ENCODE assay signal across 29 mouse cellular contexts in the genomic region with DNA sequence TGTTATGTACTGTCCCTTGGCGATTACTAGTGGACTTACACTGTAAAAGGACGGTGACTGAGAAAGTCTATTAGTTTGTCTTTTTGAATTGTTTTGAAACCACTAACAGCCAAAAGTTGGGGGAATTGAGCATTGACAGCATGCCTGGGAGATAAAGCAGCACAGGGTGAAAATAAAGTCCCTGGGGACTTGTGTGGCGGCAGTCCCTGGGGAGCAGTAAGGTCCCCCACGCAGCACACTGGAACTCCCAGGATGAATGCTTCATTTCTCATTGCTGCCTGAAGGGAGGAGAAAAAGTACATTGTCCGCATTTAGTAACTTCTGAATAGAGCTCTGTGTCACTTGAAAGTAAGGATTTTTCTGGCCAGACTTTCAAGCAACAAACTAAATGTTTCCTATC. TPM values are rescaled to one million over a fixed set of nuclear protein-coding genes. Genes with fewer than 3 reads are reported as not detected.
DNase-seq lines count a peak whose midpoint lies in the region; ATAC-seq and TF ChIP-seq lines count a peak whose summit lies in the region.
"Had no signal": no experiment of that assay in that cellular context is flagged by ENCODE, and none has a peak within 500 bp of the region (broad histone marks: within the 10 kb centered on the region; RNA-seq: fewer than 3 reads in every experiment).

No protein-coding gene starts in this region.

- H3K27me3 ChIP-seq in embryonic facial prominence, embryonic 14.5 days (replicated peaks; ENCODE audit: control insufficient read depth, insufficient read depth, low read length): no peaks in the 10 kb centered on the region
- no peaks in the 10 kb centered on the region for H3K27me3 ChIP-seq in embryonic facial prominence, embryonic 10.5 days (replicated peaks; ENCODE audit: low read depth, poor library complexity, severe bottlenecking)
- H3K27me3 ChIP-seq in hindbrain, embryonic 16.5 days (replicated peaks; ENCODE audit: control insufficient read depth, insufficient read depth, low read length): no peaks in the 10 kb centered on the region
- no peaks in the 10 kb centered on the region for H3K27me3 ChIP-seq in hindbrain, embryonic 13.5 days
- no peaks in the 10 kb centered on the region for H3K27me3 ChIP-seq in midbrain, postnatal 0 days (ENCODE audit: insufficient read depth, low read length)
- no peaks in the 10 kb centered on the region for H3K27me3 ChIP-seq in midbrain, embryonic 16.5 days (ENCODE audit: control insufficient read depth, insufficient read depth, low read depth, low read length)
- H3K27me3 ChIP-seq in kidney, embryonic 16.5 days (ENCODE audit: insufficient read depth, low read length): no peaks in the 10 kb centered on the region
- H3K27me3 ChIP-seq: embryonic facial prominence, embryonic 12.5 days; forebrain, embryonic 15.5 days; Patski had no signal

- no peaks in the 10 kb centered on the region for H3K4me1 ChIP-seq in embryonic facial prominence, embryonic 14.5 days (ENCODE audit: control insufficient read depth, insufficient read depth, low read length)
- H3K4me1 ChIP-seq in embryonic facial prominence, embryonic 10.5 days: peaks cover 15% of the 10 kb centered on the region
- H3K4me1 ChIP-seq in hindbrain, embryonic 16.5 days (ENCODE audit: control insufficient read depth, insufficient read depth, low read depth, low read length): no peaks in the 10 kb centered on the region
- no peaks in the 10 kb centered on the region for H3K4me1 ChIP-seq in hindbrain, embryonic 13.5 days (replicated peaks)
- H3K4me1 ChIP-seq in midbrain, postnatal 0 days (ENCODE audit: insufficient read depth, low read length): no peaks in the 10 kb centered on the region
- no peaks in the 10 kb centered on the region for H3K4me1 ChIP-seq in midbrain, embryonic 16.5 days (ENCODE audit: control insufficient read depth, insufficient read depth, low read length)
- no peaks in the 10 kb centered on the region for H3K4me1 ChIP-seq in kidney, embryonic 16.5 days (ENCODE audit: insufficient read depth, low read length)
- H3K4me1 ChIP-seq: embryonic facial prominence, embryonic 12.5 days; forebrain, embryonic 10.5 days; forebrain, embryonic 15.5 days; midbrain, embryonic 10.5 days had no signal

- no peak overlapping the region for H3K9ac ChIP-seq in embryonic facial prominence, embryonic 14.5 days (ENCODE audit: low read depth, low read length)
- H3K9ac ChIP-seq in hindbrain, embryonic 16.5 days (ENCODE audit: low read depth, low read length): no peak overlapping the region
- H3K9ac ChIP-seq in hindbrain, embryonic 13.5 days: no peak overlapping the region
- no peak overlapping the region for H3K9ac ChIP-seq in midbrain, postnatal 0 days (replicated peaks; ENCODE audit: low read length, poor library complexity, severe bottlenecking)
- no peak overlapping the region for H3K9ac ChIP-seq in midbrain, embryonic 16.5 days (ENCODE audit: low read depth, low read length)
- H3K9ac ChIP-seq in kidney, embryonic 16.5 days (replicated peaks; ENCODE audit: low read length): no peak overlapping the region
- H3K9ac ChIP-seq: embryonic facial prominence, embryonic 12.5 days; forebrain, embryonic 15.5 days; liver, embryonic 14.5 days had no signal

- no peak overlapping the region for H3K27ac ChIP-seq in embryonic facial prominence, embryonic 14.5 days (replicated peaks; ENCODE audit: low read depth, low read length)
- no peak overlapping the region for H3K27ac ChIP-seq in embryonic facial prominence, embryonic 10.5 days (replicated peaks)
- H3K27ac ChIP-seq in hindbrain, embryonic 16.5 days (ENCODE audit: low read depth, low read length): no peak overlapping the region
- no peak overlapping the region for H3K27ac ChIP-seq in hindbrain, embryonic 13.5 days
- no peak overlapping the region for H3K27ac ChIP-seq in midbrain, postnatal 0 days (ENCODE audit: low read depth, low read length)
- no peak overlapping the region for H3K27ac ChIP-seq in midbrain, embryonic 16.5 days (ENCODE audit: low read length)
- no peak overlapping the region for H3K27ac ChIP-seq in kidney, embryonic 16.5 days (ENCODE audit: low read length)
- H3K27ac ChIP-seq: embryonic facial prominence, embryonic 12.5 days; forebrain, embryonic 10.5 days; forebrain, embryonic 15.5 days; liver, embryonic 14.5 days; midbrain, embryonic 10.5 days had no signal

- no peak for TF ChIP-seq CTCF in midbrain, postnatal 0 days (IDR thresholded peaks at IDR 0.05)
- TF ChIP-seq CTCF in brain, embryonic 14.5 days (IDR thresholded peaks at IDR 0.05; ENCODE audit: borderline replicate concordance, extremely low read depth, insufficient read depth, insufficient read length): no peak

- TF ChIP-seq POLR2A in brain, embryonic 14.5 days (IDR thresholded peaks at IDR 0.05; ENCODE audit: borderline replicate concordance, extremely low read depth, insufficient read depth, insufficient read length, poor library complexity, severe bottlenecking): no peak

- no peaks in the 10 kb centered on the region for H3K9me3 ChIP-seq in embryonic facial prominence, embryonic 14.5 days (ENCODE audit: control insufficient read depth, low read length)
- H3K9me3 ChIP-seq in embryonic facial prominence, embryonic 10.5 days: no peaks in the 10 kb centered on the region
- H3K9me3 ChIP-seq in hindbrain, embryonic 16.5 days (ENCODE audit: control insufficient read depth, low read length): no peaks in the 10 kb centered on the region
- no peaks in the 10 kb centered on the region for H3K9me3 ChIP-seq in hindbrain, embryonic 13.5 days
- H3K9me3 ChIP-seq in midbrain, postnatal 0 days (ENCODE audit: low read length): no peaks in the 10 kb centered on the region
- no peaks in the 10 kb centered on the region for H3K9me3 ChIP-seq in midbrain, embryonic 16.5 days (replicated peaks; ENCODE audit: control insufficient read depth, low read length, poor library complexity, severe bottlenecking)
- no peaks in the 10 kb centered on the region for H3K9me3 ChIP-seq in kidney, embryonic 16.5 days (ENCODE audit: low read length)
- H3K9me3 ChIP-seq: embryonic facial prominence, embryonic 12.5 days; forebrain, embryonic 10.5 days; forebrain, embryonic 15.5 days; midbrain, embryonic 10.5 days had no signal

- peaks cover 50% of the 10 kb centered on the region for H3K36me3 ChIP-seq in embryonic facial prominence, embryonic 14.5 days (ENCODE audit: control insufficient read depth, insufficient read depth, low read length)
- H3K36me3 ChIP-seq in embryonic facial prominence, embryonic 10.5 days (replicated peaks): peaks cover 41% of the 10 kb centered on the region
- no peaks in the 10 kb centered on the region for H3K36me3 ChIP-seq in hindbrain, embryonic 16.5 days (ENCODE audit: control insufficient read depth, insufficient read depth, low read length)
- H3K36me3 ChIP-seq in hindbrain, embryonic 13.5 days: peaks cover 19% of the 10 kb centered on the region
- H3K36me3 ChIP-seq in midbrain, postnatal 0 days (ENCODE audit: insufficient read depth, low read length): no peaks in the 10 kb centered on the region
- H3K36me3 ChIP-seq in midbrain, embryonic 16.5 days (ENCODE audit: control insufficient read depth, insufficient read depth, low read length): no peaks in the 10 kb centered on the region
- peaks cover 18% of the 10 kb centered on the region for H3K36me3 ChIP-seq in kidney, embryonic 16.5 days (ENCODE audit: insufficient read depth, low read length)

- H3K4me2 ChIP-seq in embryonic facial prominence, embryonic 14.5 days (ENCODE audit: low read depth, low read length): no peak overlapping the region
- H3K4me2 ChIP-seq in hindbrain, embryonic 16.5 days (ENCODE audit: low read length): no peak overlapping the region
- H3K4me2 ChIP-seq in hindbrain, embryonic 13.5 days: no peak overlapping the region
- no peak overlapping the region for H3K4me2 ChIP-seq in midbrain, postnatal 0 days (ENCODE audit: low read depth, low read length, poor library complexity, severe bottlenecking)
- no peak overlapping the region for H3K4me2 ChIP-seq in midbrain, embryonic 16.5 days (ENCODE audit: low read length)
- no peak overlapping the region for H3K4me2 ChIP-seq in kidney, embryonic 16.5 days (replicated peaks; ENCODE audit: low read depth, low read length)
- H3K4me2 ChIP-seq: embryonic facial prominence, embryonic 12.5 days; forebrain, embryonic 15.5 days had no signal

- no peak overlapping the region for H3K4me3 ChIP-seq in embryonic facial prominence, embryonic 14.5 days (ENCODE audit: low read depth, low read length)
- no peak overlapping the region for H3K4me3 ChIP-seq in embryonic facial prominence, embryonic 10.5 days
- H3K4me3 ChIP-seq in hindbrain, embryonic 16.5 days (ENCODE audit: low read length): no peak overlapping the region
- H3K4me3 ChIP-seq in hindbrain, embryonic 13.5 days: no peak overlapping the region
- H3K4me3 ChIP-seq in midbrain, postnatal 0 days (ENCODE audit: low read depth, low read length): no peak overlapping the region
- no peak overlapping the region for H3K4me3 ChIP-seq in midbrain, embryonic 16.5 days (ENCODE audit: low read depth, low read length)
- H3K4me3 ChIP-seq in kidney, embryonic 16.5 days (ENCODE audit: low read length): no peak overlapping the region
- H3K4me3 ChIP-seq: embryonic facial prominence, embryonic 12.5 days; forebrain, embryonic 10.5 days; forebrain, embryonic 15.5 days; midbrain, embryonic 10.5 days had no signal

- ATAC-seq in embryonic facial prominence, embryonic 14.5 days (ENCODE audit: low read depth): no peak
- ATAC-seq in hindbrain, embryonic 16.5 days: peak; percentile 74; the same call in 1 of the 2 replicates
- no peak for ATAC-seq in hindbrain, embryonic 13.5 days (ENCODE audit: low FRiP score)
- ATAC-seq in midbrain, postnatal 0 days (ENCODE audit: low FRiP score): no peak
- ATAC-seq in midbrain, embryonic 16.5 days: no peak
- no peak for ATAC-seq in kidney, embryonic 16.5 days (ENCODE audit: low FRiP score, low TSS enrichment)
- ATAC-seq: forebrain, embryonic 15.5 days; intestine, embryonic 16.5 days; Patski had no signal

- peak; percentile 29 for DNase-seq in embryonic facial prominence, embryonic 14.5 days (ENCODE audit: low spot score)
- no peak for DNase-seq in embryonic facial prominence, embryonic 10.5 days (ENCODE audit: low spot score)
- peak; percentile 38 for DNase-seq in midbrain, postnatal 0 days (ENCODE audit: low spot score)
- DNase-seq in brain, embryonic 14.5 days (ENCODE audit: low read depth): peak; percentile 27
- DNase-seq: adrenal gland, postnatal 10 days; cerebellum, adult 11 months; cerebellum, adult 9-10 months; cerebellum, postnatal 36 days; heart, postnatal 14 days; kidney, adult 8-10 months; kidney, postnatal 10 days; layer of hippocampus, postnatal 36 days; left cerebral cortex, postnatal 4 days; liver; lung, adult 2 months; right cerebral cortex, postnatal 4 days; thymus, postnatal 36 days had no signal

- WGBS in embryonic facial prominence, embryonic 14.5 days: 76% methylated on average over 5 of the region's 5 CpGs
- WGBS in embryonic facial prominence, embryonic 10.5 days: 70% methylated on average over 5 of the region's 5 CpGs
- WGBS in hindbrain, embryonic 16.5 days: 54% methylated on average over 5 of the region's 5 CpGs
- 54% methylated on average over 5 of the region's 5 CpGs for WGBS in hindbrain, embryonic 13.5 days
- whole genome bisulfite sequencing in midbrain, postnatal 0 days: 66% methylated on average over 5 of the region's 5 CpGs
- 61% methylated on average over 5 of the region's 5 CpGs for WGBS in midbrain, embryonic 16.5 days
- 89% methylated on average over 5 of the region's 5 CpGs for WGBS in kidney, embryonic 16.5 days

RNA-seq across cellular contexts. Expression of a gene that starts 49.5 kb away (rescaled TPM):
- 66.7 and 68.6 TPM in 2 replicates for polyA plus RNA-seq in embryonic facial prominence, embryonic 14.5 days (2014; fragmentation: Nextera tagmentation; extraction: Ambion mirVana)
- polyA plus RNA-seq in embryonic facial prominence, embryonic 10.5 days (2016; fragmentation: Nextera tagmentation; extraction: Ambion mirVana): 29.8 and 29.9 TPM in 2 replicates
- 11.8 and 13.9 TPM in 2 replicates for polyA plus RNA-seq in hindbrain, embryonic 16.5 days (2015; fragmentation: Nextera tagmentation; extraction: Ambion mirVana)
- 16.0 and 17.0 TPM in 2 replicates for polyA plus RNA-seq in hindbrain, embryonic 13.5 days (2015; fragmentation: Nextera tagmentation; extraction: Ambion mirVana)
- 13.4 and 15.2 TPM in 2 replicates for total RNA-seq in midbrain, postnatal 0 days (2014; rRNA removed)
- polyA plus RNA-seq in midbrain, postnatal 0 days (2015; fragmentation: Nextera tagmentation; extraction: Ambion mirVana): 5.3 and 6.3 TPM in 2 replicates
- polyA plus RNA-seq in midbrain, embryonic 16.5 days (2015; fragmentation: Nextera tagmentation; extraction: Ambion mirVana): 12.1 and 12.8 TPM in 2 replicates
- 18.3 and 19.4 TPM in 2 replicates for polyA plus RNA-seq in brain, embryonic 14.5 days (2012; rRNA removed)
- 42.1 and 42.7 TPM in 2 replicates for polyA plus RNA-seq in kidney, embryonic 16.5 days (2015; fragmentation: Nextera tagmentation; extraction: Ambion mirVana)
- total RNA-seq: MEL had no signal
